Mouse (Mus musculus) spleen, postnatal 14 days (tissue): ENCODE results near the gene Themis.

Experiments used
- DNase-seq, 2 experiments: peaks; one replicate each; pipeline ENCODE4 v3.0.0; 2021 to 2022; ENCODE audit warnings: low spot score in 2 of 2

Themis gene

DNA sequence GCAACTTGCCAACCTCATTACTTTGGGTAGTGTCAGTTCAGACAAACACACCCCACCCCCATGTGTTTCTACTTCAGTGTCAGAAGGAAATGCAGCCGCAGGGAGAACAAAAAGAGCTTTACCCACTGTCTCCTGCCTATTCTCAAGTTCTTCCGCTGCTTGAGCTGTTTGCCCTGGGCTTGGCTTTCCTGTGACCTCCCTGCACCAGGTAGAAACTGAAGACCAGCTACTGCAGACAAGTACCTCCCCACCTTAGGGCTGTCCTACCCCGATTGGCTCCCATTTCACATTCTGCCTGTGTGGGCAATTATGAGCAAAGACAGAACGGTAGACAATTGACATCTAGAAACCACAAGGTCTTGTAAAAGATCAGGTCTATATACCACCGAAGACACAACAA lies at the start of gene Themis:
TSS of gene Themis (plus strand) at position 100 of the 400 bp plus-strand sequence.
- DNase-seq, result peak in 1 of 2 experiments; percentile 1

- DNase-seq, result no peak
Observed at GRCm38 (mm10) chr10:28619415-28619814, 48.7 kb upstream of the Themis start.

- no peak for DNase-seq
Observed at GRCm38 (mm10) chr10:28636096-28636495, 32.1 kb upstream of the Themis start.

DNA sequence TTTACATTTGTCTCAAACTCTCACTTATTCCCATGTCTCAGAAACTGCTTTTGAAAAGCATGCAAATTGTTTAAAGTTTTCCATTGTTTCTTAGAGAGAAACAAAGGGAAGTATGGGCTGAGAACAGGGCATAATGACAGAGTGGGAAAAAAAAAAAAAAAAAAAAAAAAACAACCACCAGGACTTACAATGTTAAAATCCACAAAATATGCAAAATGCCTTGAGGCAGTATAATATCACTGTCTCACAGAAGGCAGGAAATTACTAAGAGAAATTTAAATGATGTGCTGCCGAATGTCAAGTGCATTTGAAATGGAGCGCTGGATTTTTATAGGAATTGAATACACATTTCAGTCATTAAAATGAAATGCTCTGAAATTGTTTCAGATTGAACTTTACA lies 26.3 kb upstream of the Themis start:
- DNase-seq, result no peak

- DNase-seq, result no peak
Observed at GRCm38 (mm10) chr10:28647855-28648254, 20.3 kb upstream of the Themis start.

DNA sequence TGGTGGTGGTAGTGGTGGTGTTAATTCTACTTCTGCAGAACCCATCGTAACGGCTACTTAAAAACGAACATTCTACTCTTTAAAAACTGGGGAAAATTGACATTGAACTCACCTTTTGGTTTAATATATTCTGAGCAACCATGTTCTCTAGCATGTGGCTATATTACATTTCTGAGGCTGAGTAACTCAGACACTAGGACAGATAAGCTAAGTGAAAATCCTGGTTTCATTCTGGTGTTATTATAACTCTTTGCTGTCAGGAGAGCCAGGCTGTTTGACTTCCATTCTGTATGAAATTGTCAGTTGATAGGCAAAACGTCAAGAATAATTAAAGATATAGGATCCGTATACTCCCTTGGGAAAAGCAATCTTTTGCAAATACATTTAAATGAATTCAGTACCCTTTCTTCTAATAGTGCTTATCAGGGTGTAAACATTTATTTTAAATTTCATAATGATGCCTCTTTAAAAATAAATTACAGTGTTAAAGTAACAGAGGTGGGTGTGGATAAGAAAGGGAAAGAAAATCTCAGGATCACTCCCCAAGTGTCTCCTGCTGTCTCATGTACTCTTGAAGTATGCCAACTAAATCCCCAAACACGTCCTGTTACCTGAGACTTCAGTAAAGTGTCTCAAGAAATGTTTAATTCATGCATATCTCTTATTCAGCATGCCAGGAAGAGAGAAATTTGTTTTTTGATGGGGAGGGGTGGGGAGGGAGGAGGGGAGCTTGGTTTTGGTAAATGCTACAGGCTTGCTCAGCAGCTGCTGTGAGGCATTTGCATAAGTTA lies 18.9 kb upstream of the Themis start:
- no peak for DNase-seq

DNA sequence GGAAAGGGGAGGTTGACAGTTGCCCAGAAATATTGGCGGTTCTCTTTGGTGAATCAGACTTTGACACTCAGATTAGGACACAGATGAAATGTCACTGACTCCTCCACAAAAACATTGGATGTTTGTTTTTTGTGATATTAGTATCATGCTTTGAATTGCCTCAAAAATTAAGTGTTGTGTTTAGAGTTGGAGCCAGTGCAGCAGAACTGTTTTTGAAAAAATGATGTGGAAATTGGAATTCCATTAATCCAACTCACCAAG lies 18.3 kb upstream of the Themis start:
- DNase-seq, result no peak

GRCm38 (mm10) chr10:28651910-28652309 lies 16.2 kb upstream of the Themis start:
- no peak for DNase-seq

DNA sequence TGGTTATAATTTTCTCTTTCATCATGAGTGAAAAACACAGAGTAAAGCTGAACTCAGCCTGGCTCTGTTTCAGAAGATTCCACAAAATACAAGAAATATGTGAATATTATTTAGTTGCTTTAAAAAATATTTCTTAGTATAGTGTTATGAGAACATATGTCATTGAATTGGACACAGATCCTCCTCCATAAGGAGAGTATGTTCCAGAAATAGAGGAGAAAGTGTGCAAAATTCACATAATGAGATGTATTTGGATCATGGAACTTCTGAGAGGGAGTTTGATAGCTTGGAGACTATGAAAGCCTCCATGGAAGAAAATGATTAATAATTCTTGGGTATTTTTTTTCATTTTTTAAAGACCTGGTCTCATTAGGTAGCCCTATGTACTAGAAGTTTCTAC lies 13.4 kb upstream of the Themis start:
- DNase-seq, result no peak

GRCm38 (mm10) chr10:28665141-28665540 lies 3.0 kb upstream of the Themis start:
- no peak for DNase-seq

- DNase-seq, result no peak
Observed at GRCm38 (mm10) chr10:28673931-28674330, 5.8 kb downstream of the Themis start.

GRCm38 (mm10) chr10:28675337-28675736 lies 7.2 kb downstream of the Themis start:
- DNase-seq, result no peak

DNA sequence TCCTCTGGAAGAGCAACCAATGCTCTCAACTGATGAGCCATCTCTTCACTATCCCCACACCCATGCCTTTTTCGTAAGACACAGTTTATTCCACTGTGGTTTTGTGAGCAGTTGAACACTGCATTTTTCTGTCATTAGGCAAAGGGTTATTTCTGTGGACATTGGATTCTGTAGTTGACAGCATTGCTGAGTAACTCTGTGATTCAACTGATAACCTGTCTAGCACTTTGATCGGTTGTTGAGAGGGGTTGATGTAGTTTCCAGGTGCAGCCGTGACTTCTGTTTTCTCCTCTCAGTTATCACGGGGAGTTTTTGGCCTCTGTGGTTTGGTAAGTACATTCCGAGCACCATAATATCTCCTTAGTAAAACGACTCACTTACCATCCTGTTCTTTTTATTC lies 26.8 kb downstream of the Themis start:
- no peak for DNase-seq

DNA sequence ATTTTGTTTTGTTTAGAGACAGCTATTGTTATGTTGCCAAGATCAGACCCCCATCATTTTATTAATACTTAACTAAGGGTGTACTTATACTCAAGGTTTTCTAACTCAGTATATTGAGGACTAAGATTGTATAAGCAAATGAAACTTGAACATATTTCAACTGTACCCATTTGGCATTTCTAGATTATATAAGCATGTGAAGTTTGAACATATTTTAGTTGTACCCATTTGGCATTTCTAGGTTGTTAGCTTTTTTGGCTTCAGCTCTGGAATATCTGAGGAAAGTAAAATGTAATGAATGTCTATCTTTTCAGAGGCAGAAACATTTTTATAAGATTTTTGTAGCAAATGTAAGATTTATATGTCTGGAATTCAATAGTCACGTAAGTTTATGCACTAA lies 27.9 kb downstream of the Themis start:
- no peak for DNase-seq

DNA sequence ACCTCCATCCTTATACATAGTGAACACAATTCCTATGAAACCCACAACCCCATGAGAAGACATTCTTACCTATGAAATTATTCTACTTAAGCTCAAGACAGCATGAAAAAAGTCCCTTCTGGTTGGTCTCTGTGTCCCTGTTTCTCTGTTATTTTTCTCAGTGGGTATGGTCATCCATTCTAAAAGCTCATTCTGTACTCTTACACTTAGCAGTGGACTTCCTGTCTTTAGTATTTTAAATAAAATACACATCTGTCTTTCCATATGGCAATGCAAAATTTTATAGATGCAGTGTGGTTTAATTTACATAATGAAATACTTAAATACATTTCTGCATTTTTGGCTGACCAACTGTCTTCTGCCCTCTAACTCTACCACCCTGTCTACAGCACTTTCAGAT lies 30.0 kb downstream of the Themis start:
- DNase-seq, result no peak

- DNase-seq, result no peak
Observed at GRCm38 (mm10) chr10:28721828-28722227, 53.7 kb downstream of the Themis start.

- DNase-seq, result no peak
Observed at GRCm38 (mm10) chr10:28723266-28723665, 55.1 kb downstream of the Themis start.

DNA sequence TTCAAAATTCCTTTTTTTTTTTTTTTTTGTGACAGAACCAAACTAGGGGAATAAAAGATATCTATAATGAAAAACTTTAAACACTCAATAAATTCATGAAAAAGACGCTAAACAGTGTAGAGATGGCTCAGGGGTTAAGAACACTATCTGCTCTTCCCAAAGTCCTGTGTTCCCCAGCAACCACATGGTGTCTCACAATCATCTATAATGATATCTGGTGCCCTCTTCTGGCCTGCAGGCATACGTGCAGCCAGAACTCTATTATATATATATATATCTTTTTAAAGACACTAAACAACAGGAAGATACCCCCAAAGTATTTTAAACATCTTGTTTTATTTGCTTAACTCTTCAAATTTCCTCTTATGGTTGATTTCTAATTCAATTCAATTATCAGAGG lies 62.0 kb downstream of the Themis start:
- DNase-seq, result no peak

DNA sequence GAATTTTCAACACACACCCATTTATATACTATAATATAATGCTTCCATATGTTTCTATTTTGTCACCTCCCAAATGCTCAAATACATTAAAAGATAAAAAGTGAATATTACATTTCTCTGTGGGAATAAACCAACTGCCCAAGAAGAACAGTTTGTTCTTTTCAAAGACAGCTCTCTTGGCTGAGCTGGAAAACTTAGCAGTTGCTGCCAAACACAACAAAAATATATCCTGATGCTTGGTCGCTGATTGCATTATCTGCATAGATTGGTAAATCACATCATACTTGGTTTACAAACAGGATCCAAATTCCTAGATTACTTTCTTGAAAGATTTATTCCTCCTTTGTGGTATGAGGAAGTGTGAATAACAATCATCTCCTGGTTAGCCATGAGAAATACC lies 69.8 kb downstream of the Themis start:
- no peak for DNase-seq

GRCm38 (mm10) chr10:28746426-28746825 lies 78.3 kb downstream of the Themis start:
- no peak for DNase-seq

- no peak for DNase-seq
Observed at GRCm38 (mm10) chr10:28753321-28753720, 85.2 kb downstream of the Themis start.

DNA sequence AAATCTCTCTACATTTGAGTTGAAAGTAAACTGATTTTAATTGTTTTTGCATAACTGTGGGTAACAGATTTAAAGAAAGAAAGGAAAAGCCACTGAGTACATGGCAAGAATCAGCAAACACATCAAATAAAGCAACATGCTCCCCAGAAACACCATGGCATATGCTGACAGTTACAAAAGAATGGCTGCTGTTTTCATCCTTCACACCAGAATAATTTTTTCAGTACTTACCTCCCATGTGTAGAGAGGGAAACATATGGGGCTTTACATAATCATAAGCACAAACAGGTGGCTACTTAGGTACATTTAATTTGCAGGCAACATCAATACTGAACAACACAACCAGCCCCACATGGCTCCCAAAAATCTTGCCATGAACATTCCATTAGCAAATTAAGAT lies 86.8 kb downstream of the Themis start:
- DNase-seq, result no peak

DNA sequence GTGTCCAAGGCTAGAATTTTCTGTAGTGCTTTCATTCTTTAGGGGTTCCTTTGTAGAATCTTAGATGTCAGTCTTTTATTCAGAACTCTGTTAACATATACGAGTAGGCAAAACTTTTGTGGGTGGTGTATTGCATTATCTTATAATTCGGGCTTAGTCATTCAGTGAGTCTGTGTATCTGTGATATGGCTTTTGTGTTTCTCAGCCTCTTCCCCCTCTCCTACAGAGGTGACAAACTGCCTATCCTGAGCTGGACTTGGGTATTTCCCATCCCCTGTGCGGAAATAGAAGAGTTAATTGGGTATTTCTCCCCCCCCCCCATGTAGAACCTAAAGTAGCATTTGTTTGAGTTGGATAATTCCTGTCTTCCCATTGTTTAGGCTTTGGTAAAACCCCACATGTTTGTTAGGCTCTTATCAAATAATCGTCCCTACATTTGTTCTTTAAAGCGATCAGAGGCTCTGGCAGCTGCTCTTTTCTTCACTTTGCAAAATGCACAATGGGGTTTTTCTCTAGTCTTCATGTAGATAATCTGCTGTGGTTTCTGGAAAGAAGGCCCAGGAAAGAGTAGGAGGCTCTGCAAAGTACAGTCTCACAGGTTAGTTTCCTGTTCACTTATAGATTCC lies 108.7 kb downstream of the Themis start:
- no peak for DNase-seq

DNA sequence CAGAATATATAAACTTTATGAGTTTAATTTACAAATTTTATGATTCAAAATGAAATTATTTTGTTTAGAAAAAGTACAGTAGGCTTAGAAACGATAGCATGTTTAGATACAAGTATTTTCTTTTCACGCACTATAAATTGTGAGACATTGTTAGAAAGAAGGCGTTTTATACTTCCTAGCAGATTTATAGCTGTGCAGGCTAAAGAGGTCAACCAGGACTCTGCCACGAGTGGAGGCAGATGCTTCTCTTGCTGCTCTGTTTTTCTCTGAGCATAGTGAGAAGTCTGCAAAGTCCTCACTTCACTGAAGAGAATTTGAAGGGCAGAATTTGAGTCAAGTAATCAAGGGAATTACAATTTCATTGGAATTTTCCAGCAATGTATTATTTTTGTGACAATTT lies 131.3 kb downstream of the Themis start:
- no peak for DNase-seq
